Mouse (Mus musculus): ENCODE results near the gene Cdkal1.

DNA sequence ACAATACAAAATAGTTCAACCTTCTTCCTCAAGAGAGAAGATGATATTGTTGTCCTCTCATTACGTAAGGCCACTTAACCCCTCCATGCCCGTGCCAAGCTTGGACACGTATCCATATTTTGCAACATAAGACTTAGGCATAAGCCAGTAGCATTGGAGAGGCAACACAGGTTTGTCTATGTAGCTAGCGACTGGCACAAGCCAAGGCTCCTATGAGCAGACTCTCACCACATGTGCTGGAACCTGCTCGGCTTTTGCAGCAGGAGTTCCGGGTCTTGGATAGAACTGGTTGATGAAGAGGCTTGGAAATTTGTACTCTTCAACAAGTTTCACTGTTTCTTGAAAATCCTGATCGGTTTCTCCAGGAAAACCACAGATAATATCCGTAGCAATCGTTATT is 381.2 kb downstream of the Cdkal1 start:
- no peak for TF ChIP-seq CTCF (IDR thresholded peaks at IDR 0.05; ENCODE audit: control insufficient read depth, insufficient read depth, insufficient read length)
- no peak for TF ChIP-seq USF1 (IDR thresholded peaks at IDR 0.05; ENCODE audit: low read depth)
- TF ChIP-seq MYOD1 (IDR thresholded peaks at IDR 0.05; ENCODE audit: control insufficient read depth, insufficient read length, low read depth) = no peak
- no peak for TF ChIP-seq MYOG (IDR thresholded peaks at IDR 0.05; ENCODE audit: control insufficient read depth, extremely low read depth, insufficient read length)
- no peak for TF ChIP-seq MAX (IDR thresholded peaks at IDR 0.05)
